Mouse (Mus musculus) thymus, postnatal 10 days (tissue): ENCODE measurements at regions not wholly inside any gene's neighbourhood (a gene's known extent, or its start where the extent isn't known, plus 50 kb on each side); places are given as distances from the start of the nearest gene placed in this dataset.

Experiments
- DNase-seq, 2 experiments: peaks; one replicate each; pipeline ENCODE4 v3.0.0; 2021; ENCODE audit warnings: low spot score in 2 of 2

GRCm38 (mm10) chr11:17324651-17325050 is 67.3 kb downstream of the C1d start:
- DNase-seq, result no peak

GRCm38 (mm10) chr11:17325731-17326646 is 68.6 kb downstream of the C1d start:
- DNase-seq, result no peak

GRCm38 (mm10) chr11:17326695-17327094 is 69.3 kb downstream of the C1d start:
- no peak for DNase-seq

- no peak for DNase-seq
Observed at GRCm38 (mm10) chr11:17351476-17351875, 94.1 kb downstream of the C1d start.

- no peak for DNase-seq
Observed at GRCm38 (mm10) chr11:17352148-17353130, 95.1 kb downstream of the C1d start.

- DNase-seq, result no peak
Observed at GRCm38 (mm10) chr11:17359698-17360254, 102.4 kb downstream of the C1d start.

- DNase-seq, result no peak
Observed at GRCm38 (mm10) chr11:17377859-17378258, 120.5 kb downstream of the C1d start.

- no peak for DNase-seq
Observed at GRCm38 (mm10) chr11:17386756-17387155, 129.4 kb downstream of the C1d start.

GRCm38 (mm10) chr11:17393832-17394231 is 136.5 kb downstream of the C1d start:
- no peak for DNase-seq

- no peak for DNase-seq
Observed at GRCm38 (mm10) chr11:17414531-17414930, 157.2 kb downstream of the C1d start.

GRCm38 (mm10) chr11:17415144-17415543 is 157.8 kb downstream of the C1d start:
- DNase-seq, result no peak

- no peak for DNase-seq
Observed at GRCm38 (mm10) chr11:17417656-17418289, 160.4 kb downstream of the C1d start.

GRCm38 (mm10) chr11:17442133-17442532 is 184.8 kb downstream of the C1d start:
- no peak for DNase-seq

- no peak for DNase-seq
Observed at GRCm38 (mm10) chr11:17449289-17449688, 191.9 kb downstream of the C1d start.

GRCm38 (mm10) chr11:17450360-17451045 is 193.1 kb downstream of the C1d start:
- DNase-seq, result no peak

GRCm38 (mm10) chr11:17451451-17451850 is 194.1 kb downstream of the C1d start:
- no peak for DNase-seq

GRCm38 (mm10) chr11:17453530-17453929 is 196.2 kb downstream of the C1d start:
- no peak for DNase-seq

GRCm38 (mm10) chr11:17458946-17459345 is 201.6 kb downstream of the C1d start:
- no peak for DNase-seq

GRCm38 (mm10) chr11:17460024-17460919 is 202.9 kb downstream of the C1d start:
- no peak for DNase-seq

- no peak for DNase-seq
Observed at GRCm38 (mm10) chr11:17460920-17461279, 203.5 kb downstream of the C1d start.
